Mouse (Mus musculus): ENCODE results near the gene Dbt. TPM values are rescaled to one million over a fixed set of nuclear protein-coding genes. Genes with fewer than 3 reads are reported as not detected.

The Dbt gene
- polyA plus RNA-seq, 1 experiment from 2014 or later = 15.1 TPM

Other genes starting within 250 kb of the Dbt start
- gene Cdc14a, start 89.0 kb upstream of the Dbt start, polyA plus RNA-seq (2015; fragmentation: Nextera tagmentation; extraction: Ambion mirVana) = 2.9 and 4.3 TPM in 2 replicates
- gene Rtca, start 4.9 kb upstream of the Dbt start, polyA plus RNA-seq (2015; fragmentation: Nextera tagmentation; extraction: Ambion mirVana) = 113 and 121 TPM in 2 replicates
- 0.13 and 0.45 TPM in 2 replicates for gene Lrrc39, start 49.9 kb downstream of the Dbt start, polyA plus RNA-seq (2015; fragmentation: Nextera tagmentation; extraction: Ambion mirVana)
- gene Sass6, start 81.9 kb downstream of the Dbt start, polyA plus RNA-seq (2015; fragmentation: Nextera tagmentation; extraction: Ambion mirVana) = 11.5 and 12.3 TPM in 2 replicates
- 22.5 and 25.2 TPM in 2 replicates for gene Trmt13, start 101.5 kb downstream of the Dbt start, polyA plus RNA-seq (2015; fragmentation: Nextera tagmentation; extraction: Ambion mirVana)
- 64.6 and 68.2 TPM in 2 replicates for gene Mfsd14a, start 149.6 kb downstream of the Dbt start, polyA plus RNA-seq (2015; fragmentation: Nextera tagmentation; extraction: Ambion mirVana)
- not detected in 2 replicates for gene Gm43191, start 168.2 kb downstream of the Dbt start, polyA plus RNA-seq (2015; fragmentation: Nextera tagmentation; extraction: Ambion mirVana)
- 7.3 and 8.1 TPM in 2 replicates for gene Slc35a3, start 199.8 kb downstream of the Dbt start, polyA plus RNA-seq (2015; fragmentation: Nextera tagmentation; extraction: Ambion mirVana)

Measured in hindbrain, embryonic 16.5 days (tissue).